Mouse (Mus musculus): ENCODE results near the gene Ms4a8a.

DNA sequence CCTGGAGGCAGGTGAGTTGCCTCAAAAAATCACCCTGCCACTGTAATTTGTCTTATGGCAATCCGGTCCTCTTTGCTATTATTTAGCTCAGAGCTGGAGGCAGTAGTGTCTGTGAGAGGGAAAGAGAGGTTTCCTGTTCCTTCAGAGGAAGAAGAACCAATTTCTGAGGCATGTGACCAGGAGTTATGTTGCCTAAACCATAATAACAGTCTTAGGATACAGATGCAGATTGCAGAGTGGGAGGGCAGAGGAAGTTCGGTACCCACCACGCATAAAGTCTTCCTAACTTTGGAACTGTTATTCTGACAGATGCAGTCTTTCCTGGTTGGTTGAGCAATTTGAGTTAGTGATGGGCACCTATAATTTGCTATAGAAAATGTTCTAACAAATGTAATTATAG, 17.5 kb upstream of the Ms4a8a start:
- no peak for TF ChIP-seq POLR2AphosphoS2 (IDR thresholded peaks at IDR 0.05; ENCODE audit: insufficient read length, low read depth)
- no peak for TF ChIP-seq POLR2A (IDR thresholded peaks at IDR 0.05; ENCODE audit: insufficient read length, low read depth)
- no peak for TF ChIP-seq MAX (IDR thresholded peaks at IDR 0.05; ENCODE audit: low read depth)
- no peak for TF ChIP-seq USF1 (IDR thresholded peaks at IDR 0.05; ENCODE audit: low read depth)
- TF ChIP-seq MYOG (IDR thresholded peaks at IDR 0.05; ENCODE audit: control insufficient read depth in 1 of 3, insufficient read depth in 1 of 3, insufficient read length in 2 of 3, low read depth in 2 of 3), result no peak
- no peak for TF ChIP-seq MYOD1 (IDR thresholded peaks at IDR 0.05; ENCODE audit: control insufficient read depth in 1 of 3, insufficient read length in 2 of 3, low read depth in 2 of 3)
- TF ChIP-seq CEBPB (IDR thresholded peaks at IDR 0.05; ENCODE audit: insufficient read depth, poor library complexity, severe bottlenecking), result no peak

Measured in myocyte (in vitro differentiated cells).